Mouse (Mus musculus): ENCODE results near the gene Slc39a9.

DNA sequence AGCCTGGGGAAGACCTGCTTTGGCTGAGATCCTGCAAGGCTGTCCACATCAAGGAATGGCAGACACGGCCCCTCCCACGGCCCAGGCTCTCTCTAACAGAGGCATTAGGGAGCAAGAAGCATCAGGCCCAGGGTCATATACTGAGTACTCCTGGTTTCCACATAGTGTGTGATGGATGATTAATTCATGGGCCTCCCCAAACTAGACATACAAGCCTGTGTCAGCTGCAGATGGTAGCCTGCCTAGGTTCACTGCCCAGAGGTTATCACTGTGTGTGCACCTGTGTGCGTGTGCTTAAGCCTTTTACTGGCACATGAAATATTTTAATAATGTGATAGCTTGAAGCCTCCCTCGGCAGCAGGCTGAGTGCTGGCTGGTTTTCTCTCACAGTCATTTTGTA, 47.7 kb upstream of the Slc39a9 start:
- no peak for TF ChIP-seq CTCF (IDR thresholded peaks at IDR 0.05; ENCODE audit: borderline replicate concordance, insufficient read depth, low read length)
- TF ChIP-seq POLR2A (IDR thresholded peaks at IDR 0.05; ENCODE audit: low read depth, low read length): no peak
